Mouse (Mus musculus): ENCODE data around the gene Rabgap1l. TPM values are rescaled to one million over a fixed set of nuclear protein-coding genes. Genes with fewer than 3 reads are reported as not detected.

Gene Rabgap1l
- 8.7 and 9.8 TPM in 2 replicates for polyA plus RNA-seq (2016; fragmentation: Nextera tagmentation; extraction: Ambion mirVana)

DNA sequence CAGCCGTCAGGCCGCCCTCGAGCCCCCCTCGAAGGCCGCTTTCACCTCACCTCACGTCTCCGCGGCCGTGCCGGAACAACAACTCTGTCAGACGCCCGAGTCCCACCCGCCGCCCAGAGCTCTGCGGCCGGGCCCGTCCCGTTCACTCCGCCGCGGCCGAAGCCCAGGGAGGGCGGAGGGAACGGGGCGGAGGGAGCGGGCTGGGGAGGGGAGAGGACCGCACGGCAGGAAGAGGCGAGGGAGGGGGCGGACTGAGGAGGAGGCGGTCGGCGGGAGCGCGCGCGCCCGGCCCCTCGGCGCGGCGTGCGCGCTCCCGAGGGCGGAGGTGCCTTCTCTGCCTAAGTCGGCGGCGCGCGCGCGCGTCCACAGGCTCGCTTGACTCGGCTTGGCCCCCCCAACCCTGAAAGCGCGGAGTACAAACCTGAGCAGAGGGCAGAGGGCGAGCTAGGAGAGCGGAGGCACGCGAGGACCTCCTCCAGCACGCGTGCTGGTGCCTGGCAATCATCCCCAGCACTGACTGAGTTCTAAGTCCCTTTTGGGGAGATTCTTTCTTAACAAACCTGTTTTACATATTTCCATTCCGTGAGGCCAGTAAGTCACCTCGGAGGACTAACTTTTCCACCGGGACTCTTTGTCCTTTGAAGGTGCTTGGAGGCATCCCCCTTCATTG lies at the start of gene Rabgap1l:
Gene Rabgap1l (minus strand): TSS at position 526 of the 670 bp plus-strand sequence.
- Histone ChIP-seq H3K36me3 (replicated peaks) (no peaks in the 10 kb centered on the region), H3K4me3 (peak within 1 kb of the TSS; percentile 85), H3K4me1 (peaks cover 8% of the 10 kb centered on the region), H3K27me3 (ENCODE audit: poor library complexity, severe bottlenecking) (no peaks in the 10 kb centered on the region), H3K27ac (peak within 1 kb of the TSS; percentile 90), H3K9me3 (no peaks in the 10 kb centered on the region)
- DNase-seq (ENCODE audit: extremely low spot score, low spot score) = peak; percentile 83
- WGBS = under 1% methylated on average over 64 of the region's 67 CpGs

DNA sequence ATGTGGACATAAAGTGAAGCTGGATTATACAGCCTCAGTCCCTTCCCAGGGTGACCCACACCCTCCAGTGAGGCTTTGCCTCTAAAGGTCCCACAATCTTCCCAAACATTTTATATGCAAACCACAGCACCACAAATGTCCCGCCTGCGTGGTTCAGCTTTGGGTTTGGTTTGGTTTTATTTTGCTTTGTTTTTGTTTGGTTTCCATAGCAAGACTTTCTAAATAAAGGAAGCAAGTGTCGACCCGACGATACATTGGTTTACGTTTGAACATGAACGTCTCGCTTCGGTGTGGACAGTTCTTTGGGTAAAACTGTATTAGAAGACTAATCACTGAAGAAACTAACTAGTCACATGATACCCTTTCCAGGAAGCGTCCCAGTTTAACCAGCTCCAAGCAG lies 49.6 kb upstream of the Rabgap1l start:
- H3K27ac ChIP-seq = no peak overlapping the region
- H3K4me3 ChIP-seq = no peak overlapping the region
- 90% methylated on average over 10 of the region's 10 CpGs for WGBS
- no peaks in the 10 kb centered on the region for H3K27me3 ChIP-seq (ENCODE audit: poor library complexity, severe bottlenecking)
- DNase-seq (ENCODE audit: extremely low spot score, low spot score) = no peak
- no peaks in the 10 kb centered on the region for H3K4me1 ChIP-seq
- H3K36me3 ChIP-seq (replicated peaks) = no peaks in the 10 kb centered on the region
- no peaks in the 10 kb centered on the region for H3K9me3 ChIP-seq

DNA sequence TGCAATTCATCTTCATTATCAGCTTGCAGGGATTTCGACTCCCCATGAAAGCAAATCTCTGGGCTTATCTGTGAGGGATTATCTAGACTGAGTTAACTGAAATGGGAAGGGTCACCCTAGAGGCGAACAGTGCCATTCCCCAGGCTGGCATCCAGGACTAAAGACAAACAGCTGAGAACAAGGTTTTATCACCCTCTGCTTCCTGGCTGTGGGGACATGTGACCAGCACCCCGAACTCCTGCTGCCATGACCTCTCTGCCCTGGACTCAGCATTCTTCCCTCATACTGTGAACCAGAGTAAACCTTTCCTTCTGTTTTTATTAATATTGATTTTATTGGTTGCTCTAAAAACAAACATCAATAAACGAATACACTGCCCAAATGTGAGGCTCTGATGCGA lies 47.6 kb upstream of the Rabgap1l start:
- H3K4me1 ChIP-seq = no peaks in the 10 kb centered on the region
- 83% methylated on average over 5 of the region's 5 CpGs for WGBS
- no peak for DNase-seq (ENCODE audit: extremely low spot score, low spot score)
- H3K27ac ChIP-seq = no peak overlapping the region
- H3K36me3 ChIP-seq (replicated peaks) = no peaks in the 10 kb centered on the region
- H3K27me3 ChIP-seq (ENCODE audit: poor library complexity, severe bottlenecking) = no peaks in the 10 kb centered on the region
- H3K4me3 ChIP-seq = no peak overlapping the region
- no peaks in the 10 kb centered on the region for H3K9me3 ChIP-seq

DNA sequence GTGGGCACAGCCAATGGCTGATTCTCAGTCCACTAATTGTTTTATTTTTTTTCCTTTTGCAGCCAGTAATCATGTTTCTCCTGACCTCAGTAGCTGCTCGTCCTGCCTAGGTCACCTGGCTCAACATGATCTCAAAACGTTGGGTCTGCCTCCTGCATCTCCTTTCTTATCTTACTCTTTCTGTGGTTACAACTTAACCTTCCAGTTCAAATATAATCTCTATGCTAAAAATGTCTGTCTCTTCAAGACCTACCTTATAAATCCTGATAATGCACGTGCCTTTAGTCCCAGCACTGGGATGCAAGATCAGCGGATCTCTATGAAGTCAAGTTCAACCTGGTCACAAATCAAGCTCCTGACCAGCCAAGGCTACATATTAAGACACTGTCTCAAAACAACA lies 46.1 kb upstream of the Rabgap1l start:
- no peak overlapping the region for H3K4me3 ChIP-seq

DNA sequence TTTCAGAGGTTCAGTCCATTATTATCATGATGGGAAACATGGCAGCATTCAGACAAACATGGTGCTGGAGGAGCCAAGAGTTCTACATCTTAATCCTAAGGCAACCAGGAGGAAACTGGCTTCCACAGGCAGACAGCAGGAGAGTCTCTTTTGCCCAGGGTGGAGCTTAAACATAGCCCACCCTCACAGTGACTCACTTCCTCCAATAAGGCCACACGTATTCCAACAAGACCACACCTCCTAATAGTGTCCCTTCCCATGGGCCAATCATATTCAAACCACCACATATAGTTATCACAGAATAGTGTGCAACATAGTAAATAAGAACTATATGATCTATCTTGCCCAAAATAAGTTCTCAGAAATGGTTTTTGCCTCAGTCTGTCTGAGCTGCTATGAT lies 41.4 kb upstream of the Rabgap1l start:
- no peak overlapping the region for H3K27ac ChIP-seq
- H3K4me3 ChIP-seq = no peak overlapping the region
- H3K9me3 ChIP-seq = no peaks in the 10 kb centered on the region
- DNase-seq (ENCODE audit: extremely low spot score, low spot score) = no peak
- no peaks in the 10 kb centered on the region for H3K27me3 ChIP-seq (ENCODE audit: poor library complexity, severe bottlenecking)
- 85% methylated on average over 1 of the region's 1 CpGs for WGBS
- no peaks in the 10 kb centered on the region for H3K36me3 ChIP-seq (replicated peaks)
- H3K4me1 ChIP-seq = no peaks in the 10 kb centered on the region

More for the DNA sequence above, 46.1 kb upstream of the Rabgap1l start:
- no peak for DNase-seq (ENCODE audit: extremely low spot score, low spot score)
- Histone ChIP-seq H3K27me3 (ENCODE audit: poor library complexity, severe bottlenecking) (no peaks in the 10 kb centered on the region), H3K36me3 (replicated peaks) (no peaks in the 10 kb centered on the region), H3K27ac (no peak overlapping the region), H3K9me3 (no peaks in the 10 kb centered on the region), H3K4me1 (no peaks in the 10 kb centered on the region)
- WGBS = 81% methylated on average over 4 of the region's 4 CpGs

DNA sequence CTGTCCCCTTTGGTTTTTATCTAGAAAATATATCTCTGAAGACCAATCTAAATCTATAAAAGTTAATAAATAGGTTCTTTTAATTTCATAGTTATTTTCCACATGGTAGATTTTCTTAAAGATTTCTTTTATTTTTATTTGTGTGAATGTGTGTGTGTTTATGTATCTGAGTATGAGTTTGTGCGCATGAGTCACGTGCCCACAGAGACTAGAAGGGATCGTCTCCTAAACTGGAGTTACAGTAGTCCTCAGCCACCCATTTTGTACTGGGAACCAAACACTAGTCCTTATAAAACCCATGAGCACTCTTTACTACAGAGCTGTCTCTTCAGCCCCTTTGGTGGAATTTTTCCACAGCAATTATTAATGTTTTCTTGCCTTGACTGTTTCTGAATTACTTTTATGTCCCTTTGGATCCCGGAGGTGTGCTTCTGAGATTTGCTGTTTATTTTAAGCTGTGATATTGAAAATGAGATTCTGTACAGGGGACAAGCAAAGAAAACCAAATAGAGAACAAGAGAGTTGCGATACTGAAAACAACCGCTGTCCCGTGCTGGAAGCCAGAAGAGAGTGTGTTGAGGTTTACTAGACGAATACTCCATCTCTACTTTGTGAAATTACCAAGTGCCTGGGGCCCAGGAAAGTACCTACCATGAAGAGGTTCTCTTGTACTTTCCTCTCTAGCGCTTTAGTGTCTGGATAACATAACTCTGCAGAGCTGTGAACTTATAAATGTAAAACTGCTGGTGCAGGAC lies 39.4 kb upstream of the Rabgap1l start:
- no peak overlapping the region for H3K4me3 ChIP-seq
- no peaks in the 10 kb centered on the region for H3K27me3 ChIP-seq (ENCODE audit: poor library complexity, severe bottlenecking)
- no peaks in the 10 kb centered on the region for H3K4me1 ChIP-seq
- no peaks in the 10 kb centered on the region for H3K36me3 ChIP-seq (replicated peaks)
- no peaks in the 10 kb centered on the region for H3K9me3 ChIP-seq
- no peak overlapping the region for H3K27ac ChIP-seq
- 91% methylated on average over 9 of the region's 9 CpGs for WGBS
- DNase-seq (ENCODE audit: extremely low spot score, low spot score) = no peak

DNA sequence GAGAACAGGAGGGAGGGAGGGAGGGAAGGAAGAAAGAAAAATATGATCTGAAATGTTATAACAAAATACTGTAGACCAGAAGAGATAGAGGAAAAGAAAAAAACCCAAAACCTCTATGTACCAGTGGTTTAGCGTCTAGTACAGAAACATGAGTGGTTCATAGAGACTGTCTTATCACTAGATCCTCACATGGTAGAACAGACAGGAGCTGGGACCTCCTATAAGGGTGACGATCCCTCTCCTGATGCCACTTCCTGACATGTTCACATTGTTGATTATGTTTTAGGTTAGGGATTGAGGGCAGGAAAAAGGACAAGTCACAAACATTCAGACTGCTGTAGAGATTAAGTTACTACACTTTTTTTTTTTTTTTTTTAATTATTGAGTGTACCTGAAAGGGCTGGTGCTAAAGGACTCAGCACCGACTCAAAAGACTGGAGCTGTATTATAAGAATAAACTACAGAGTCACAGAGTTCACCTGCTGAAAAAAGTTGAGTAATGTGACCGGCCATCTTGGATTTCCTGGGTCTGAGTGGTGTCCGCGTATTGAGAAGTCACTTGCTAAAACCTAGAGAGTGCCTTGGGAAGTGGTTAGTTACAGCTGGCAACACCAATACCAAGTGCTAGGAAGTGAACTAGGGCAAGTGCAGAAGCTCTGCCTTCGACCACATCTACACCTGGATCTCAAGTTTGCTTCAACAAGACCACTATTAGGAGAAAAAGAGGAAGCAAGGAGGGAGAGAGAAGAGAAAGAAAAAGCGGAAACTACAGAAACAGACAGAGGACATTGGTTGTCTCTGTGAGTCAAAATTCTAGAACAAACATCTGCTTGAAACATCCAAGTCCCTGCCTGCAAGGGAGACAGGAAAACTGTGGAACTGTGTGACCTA lies 37.8 kb upstream of the Rabgap1l start:
- no peak for DNase-seq (ENCODE audit: extremely low spot score, low spot score)
- Histone ChIP-seq H3K4me3 (no peak overlapping the region), H3K4me1 (no peaks in the 10 kb centered on the region), H3K36me3 (replicated peaks) (no peaks in the 10 kb centered on the region), H3K27me3 (ENCODE audit: poor library complexity, severe bottlenecking) (no peaks in the 10 kb centered on the region), H3K27ac (no peak overlapping the region), H3K9me3 (no peaks in the 10 kb centered on the region)
- 90% methylated on average over 8 of the region's 8 CpGs for WGBS

DNA sequence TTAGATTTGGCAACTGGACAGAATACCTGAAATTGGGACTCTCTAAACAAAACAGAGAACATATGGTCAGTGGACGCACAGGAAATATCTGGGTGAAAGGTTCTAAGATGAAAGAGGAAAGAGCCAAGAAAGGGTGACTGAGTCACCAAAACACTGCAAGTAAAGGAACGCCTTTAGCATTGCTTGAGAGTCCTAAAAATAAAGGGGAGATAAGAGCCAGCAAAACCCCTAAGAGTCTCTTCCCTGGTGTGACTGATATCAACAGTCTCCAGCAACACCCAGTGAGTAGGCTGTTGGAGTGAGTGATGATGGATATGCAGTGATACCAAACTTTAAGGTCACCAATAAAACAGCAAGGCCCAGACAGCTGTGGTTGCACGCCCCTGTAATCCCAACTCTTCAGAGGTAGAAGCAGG lies 32.4 kb upstream of the Rabgap1l start:
- DNase-seq (ENCODE audit: extremely low spot score, low spot score) = no peak
- H3K36me3 ChIP-seq (replicated peaks) = no peaks in the 10 kb centered on the region
- H3K27me3 ChIP-seq (ENCODE audit: poor library complexity, severe bottlenecking) = no peaks in the 10 kb centered on the region
- no peak overlapping the region for H3K4me3 ChIP-seq
- H3K9me3 ChIP-seq = no peaks in the 10 kb centered on the region
- no peak overlapping the region for H3K27ac ChIP-seq
- no peaks in the 10 kb centered on the region for H3K4me1 ChIP-seq
- 81% methylated on average over 3 of the region's 3 CpGs for WGBS

DNA sequence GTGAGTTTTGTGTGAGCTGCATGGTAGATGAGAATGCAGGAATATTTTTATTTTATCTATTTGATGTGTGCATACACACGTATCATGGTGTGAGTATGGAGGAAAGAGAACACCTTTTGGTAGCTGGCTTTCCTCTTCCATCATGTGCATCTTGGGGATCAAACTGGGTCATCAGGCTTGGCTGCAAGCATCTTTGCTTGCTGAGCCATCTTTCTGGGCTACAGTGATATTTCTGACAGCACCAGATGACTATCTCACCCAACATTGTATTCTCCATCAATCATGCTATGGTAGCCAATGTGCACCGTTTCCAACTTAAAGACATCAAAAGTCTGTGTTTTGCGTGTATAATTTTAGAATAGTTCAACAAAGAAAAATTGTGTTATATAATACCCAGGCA lies 30.6 kb upstream of the Rabgap1l start:
- H3K27ac ChIP-seq = no peak overlapping the region
- WGBS = 94% methylated on average over 3 of the region's 3 CpGs

DNA sequence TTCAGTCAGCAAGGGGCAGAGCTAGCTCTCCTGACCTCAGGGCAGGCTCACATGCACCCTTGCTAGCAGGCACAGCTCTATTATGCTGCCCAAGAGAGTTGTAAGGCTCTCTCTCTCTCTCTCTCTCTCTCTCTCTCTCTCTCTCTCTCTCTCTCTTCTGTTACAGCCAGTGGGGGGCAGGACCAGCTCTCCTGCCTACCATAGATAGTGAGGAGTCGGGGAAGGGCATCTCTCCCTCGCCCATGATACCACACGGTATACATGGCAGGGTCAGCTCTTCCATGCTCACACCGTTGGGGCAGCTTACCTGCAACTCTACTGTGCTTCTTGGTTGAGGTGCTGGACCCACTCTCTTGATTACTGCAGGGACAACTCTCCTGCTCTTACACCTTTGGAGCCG lies 21.2 kb upstream of the Rabgap1l start:
- no peaks in the 10 kb centered on the region for H3K4me1 ChIP-seq
- no peaks in the 10 kb centered on the region for H3K27me3 ChIP-seq (ENCODE audit: poor library complexity, severe bottlenecking)
- no peaks in the 10 kb centered on the region for H3K9me3 ChIP-seq
- H3K27ac ChIP-seq = no peak overlapping the region
- DNase-seq (ENCODE audit: extremely low spot score, low spot score) = no peak
- no peak overlapping the region for H3K4me3 ChIP-seq
- no peaks in the 10 kb centered on the region for H3K36me3 ChIP-seq (replicated peaks)
- 93% methylated on average over 5 of the region's 5 CpGs for WGBS

More for the DNA sequence above, 30.6 kb upstream of the Rabgap1l start:
- no peak overlapping the region for H3K4me3 ChIP-seq
- H3K36me3 ChIP-seq (replicated peaks) = no peaks in the 10 kb centered on the region
- DNase-seq (ENCODE audit: extremely low spot score, low spot score) = no peak
- H3K4me1 ChIP-seq = no peaks in the 10 kb centered on the region
- no peaks in the 10 kb centered on the region for H3K27me3 ChIP-seq (ENCODE audit: poor library complexity, severe bottlenecking)
- no peaks in the 10 kb centered on the region for H3K9me3 ChIP-seq

DNA sequence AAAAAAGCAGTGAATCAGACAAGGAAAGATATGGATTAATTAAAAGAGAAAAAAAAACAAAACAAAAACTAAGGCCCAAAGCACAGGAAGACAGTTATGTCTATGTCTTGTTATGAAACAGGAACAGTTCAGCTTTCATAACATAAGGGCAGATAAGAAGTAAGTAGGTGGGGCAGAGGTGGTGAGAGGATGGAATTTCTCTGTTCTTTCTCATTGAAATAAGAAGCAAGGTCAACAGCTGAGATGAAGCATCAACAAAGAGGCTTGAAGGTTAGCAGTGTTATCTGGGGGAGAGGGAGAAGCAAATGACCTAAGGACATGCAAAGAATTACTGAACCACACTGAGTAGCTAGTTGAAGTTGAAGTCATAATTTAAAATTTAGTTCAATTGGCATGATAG lies 19.4 kb upstream of the Rabgap1l start:
- no peak overlapping the region for H3K4me3 ChIP-seq
- H3K4me1 ChIP-seq = no peaks in the 10 kb centered on the region
- DNase-seq (ENCODE audit: extremely low spot score, low spot score) = no peak
- no peaks in the 10 kb centered on the region for H3K36me3 ChIP-seq (replicated peaks)
- no peaks in the 10 kb centered on the region for H3K27me3 ChIP-seq (ENCODE audit: poor library complexity, severe bottlenecking)
- no peaks in the 10 kb centered on the region for H3K9me3 ChIP-seq
- no peak overlapping the region for H3K27ac ChIP-seq

DNA sequence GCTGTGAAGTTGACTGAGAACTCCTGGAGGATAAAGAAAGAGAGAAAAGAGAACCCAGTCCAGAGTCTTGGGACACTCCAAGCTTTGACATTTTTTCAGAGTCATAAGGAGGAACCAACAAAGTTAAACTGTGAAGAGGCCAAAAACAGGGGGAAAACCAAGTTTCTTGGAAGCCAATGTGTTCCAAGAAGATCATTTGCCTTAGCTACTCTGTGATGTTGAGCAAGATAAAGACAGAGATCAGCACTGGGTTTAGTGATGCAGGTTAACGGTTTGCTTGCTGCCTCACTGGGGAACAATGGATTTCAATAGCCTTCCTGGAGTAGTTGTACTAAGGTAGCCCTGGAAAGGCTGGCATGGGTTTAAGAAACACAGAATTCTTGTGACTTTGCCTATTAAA lies 18.9 kb upstream of the Rabgap1l start:
- H3K4me3 ChIP-seq = no peak overlapping the region
- no peaks in the 10 kb centered on the region for H3K4me1 ChIP-seq
- no peak overlapping the region for H3K27ac ChIP-seq
- no peak for DNase-seq (ENCODE audit: extremely low spot score, low spot score)
- 75% methylated on average over 1 of the region's 1 CpGs for WGBS
- no peaks in the 10 kb centered on the region for H3K36me3 ChIP-seq (replicated peaks)
- no peaks in the 10 kb centered on the region for H3K27me3 ChIP-seq (ENCODE audit: poor library complexity, severe bottlenecking)
- H3K9me3 ChIP-seq = no peaks in the 10 kb centered on the region

DNA sequence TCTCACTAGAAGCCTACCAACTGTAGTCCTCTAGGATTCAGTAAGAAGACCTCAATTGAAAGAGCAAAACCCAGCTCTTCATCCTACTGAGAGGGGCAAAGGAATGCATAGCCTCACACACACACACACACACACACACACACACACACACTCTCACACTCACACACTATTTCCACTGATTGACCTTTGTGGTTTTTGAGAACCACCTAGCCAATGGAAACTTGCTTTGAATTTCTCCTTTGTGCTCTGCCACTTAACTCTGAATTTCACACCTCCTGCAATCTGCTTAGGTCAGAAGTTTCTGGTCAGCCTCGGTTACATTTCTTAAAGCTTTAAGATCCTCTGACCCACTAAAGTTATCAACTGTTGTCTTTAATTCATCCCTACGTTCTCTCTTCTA lies 12.3 kb upstream of the Rabgap1l start:
- 73% methylated on average over 2 of the region's 2 CpGs for WGBS

More for the DNA sequence above, 12.3 kb upstream of the Rabgap1l start:
- Histone ChIP-seq H3K36me3 (replicated peaks) (no peaks in the 10 kb centered on the region), H3K4me1 (no peaks in the 10 kb centered on the region), H3K27me3 (ENCODE audit: poor library complexity, severe bottlenecking) (no peaks in the 10 kb centered on the region), H3K27ac (no peak overlapping the region), H3K4me3 (no peak overlapping the region), H3K9me3 (no peaks in the 10 kb centered on the region)
- DNase-seq (ENCODE audit: extremely low spot score, low spot score) = no peak

Measured in forebrain, embryonic 10.5 days (tissue).